Mouse (Mus musculus): Measurements from ENCODE around the gene Nav1. TPM values are rescaled to one million over a fixed set of nuclear protein-coding genes. Genes with fewer than 3 reads are reported as not detected.

Gene Nav1
- polyA plus RNA-seq, 1 experiment from 2014 or later: 15.0 TPM

DNA sequence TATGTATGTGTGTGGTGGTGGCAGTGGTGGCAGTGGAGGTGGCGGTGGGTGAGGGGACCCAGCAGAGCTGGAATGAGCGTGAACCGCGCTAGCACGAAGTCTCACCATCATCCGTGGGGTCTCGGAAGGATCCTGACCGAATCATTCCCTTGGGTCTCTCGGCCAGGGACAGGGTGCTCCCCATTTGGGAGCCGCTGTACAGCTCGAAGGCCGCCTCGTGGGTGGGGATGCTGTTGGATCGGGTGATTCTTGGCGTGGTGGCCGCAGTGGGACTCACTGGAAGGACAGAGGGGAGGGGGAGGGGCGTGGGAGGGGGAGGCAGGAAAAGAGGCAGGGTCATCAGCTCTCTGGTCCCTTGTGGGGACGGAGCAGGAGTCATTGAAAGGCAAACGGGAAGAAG lies 141.4 kb downstream of the Nav1 start:
- Histone ChIP-seq H3K27ac (no peak overlapping the region), H3K9ac (no peak overlapping the region), H3K36me3 (peaks cover 75% of the 10 kb centered on the region), H3K27me3 (no peaks in the 10 kb centered on the region), H3K4me3 (no peak overlapping the region), H3K4me1 (peaks cover 9% of the 10 kb centered on the region; the same call in 1 of the 2 replicates), H3K4me2 (replicated peaks) (no peak overlapping the region), H3K9me3 (no peaks in the 10 kb centered on the region)
- 91% methylated on average over 19 of the region's 19 CpGs for WGBS
- ATAC-seq (ENCODE audit: low FRiP score, low read depth): no peak

DNA sequence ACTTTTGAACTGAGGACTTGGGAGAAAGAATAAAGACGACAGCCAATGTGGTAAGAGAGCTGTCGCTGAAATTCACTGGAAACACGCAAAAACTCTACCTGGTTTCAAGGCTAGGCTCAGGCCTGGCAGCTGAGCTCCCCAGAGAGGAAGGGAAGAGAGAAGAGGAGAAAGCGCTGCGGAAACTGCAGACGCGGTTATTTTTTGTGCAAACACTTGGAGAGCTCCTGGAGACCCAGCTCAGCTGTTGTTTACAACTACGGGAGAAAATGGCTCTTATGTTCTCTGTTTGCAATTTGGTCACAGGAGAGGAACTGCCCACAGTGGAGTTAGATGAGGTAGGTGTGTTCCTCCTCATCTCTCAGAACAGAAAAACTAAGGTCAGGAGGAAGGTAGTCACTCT lies 144.4 kb downstream of the Nav1 start:
- no peaks in the 10 kb centered on the region for H3K27me3 ChIP-seq
- no peak overlapping the region for H3K4me3 ChIP-seq
- 66% methylated on average over 8 of the region's 8 CpGs for WGBS
- no peak for ATAC-seq (ENCODE audit: low FRiP score, low read depth)
- no peaks in the 10 kb centered on the region for H3K9me3 ChIP-seq
- H3K9ac ChIP-seq: no peak overlapping the region
- H3K4me1 ChIP-seq: peaks cover 9% of the 10 kb centered on the region; the same call in 1 of the 2 replicates
- no peak overlapping the region for H3K27ac ChIP-seq
- H3K36me3 ChIP-seq: peaks cover 79% of the 10 kb centered on the region
- no peak overlapping the region for H3K4me2 ChIP-seq (replicated peaks)

DNA sequence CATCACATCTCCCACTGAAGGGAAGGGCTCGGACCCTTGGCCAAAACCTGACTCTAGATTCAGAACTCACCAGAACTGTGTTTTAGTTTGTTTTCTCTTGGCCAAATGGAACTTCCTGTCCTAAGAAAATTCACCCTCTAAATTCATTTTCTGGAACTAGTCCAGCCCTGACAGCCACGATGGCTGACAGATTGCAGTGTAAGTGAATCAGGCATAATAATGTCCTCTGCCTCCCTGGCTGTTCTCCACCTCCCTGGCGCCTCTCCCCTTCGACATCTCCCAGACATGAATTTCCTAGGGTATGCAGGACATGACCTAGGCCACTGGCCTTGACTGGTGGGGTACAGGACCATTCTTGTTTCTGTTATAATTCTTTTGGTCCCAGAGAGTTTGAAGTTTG lies 144.8 kb downstream of the Nav1 start:
- peaks cover 9% of the 10 kb centered on the region; the same call in 1 of the 2 replicates for H3K4me1 ChIP-seq
- H3K9me3 ChIP-seq: no peaks in the 10 kb centered on the region
- H3K4me2 ChIP-seq (replicated peaks): no peak overlapping the region
- no peaks in the 10 kb centered on the region for H3K27me3 ChIP-seq
- H3K27ac ChIP-seq: no peak overlapping the region
- no peak overlapping the region for H3K9ac ChIP-seq
- 78% methylated on average over 4 of the region's 4 CpGs for WGBS
- no peak overlapping the region for H3K4me3 ChIP-seq
- peaks cover 79% of the 10 kb centered on the region for H3K36me3 ChIP-seq
- ATAC-seq (ENCODE audit: low FRiP score, low read depth): no peak

DNA sequence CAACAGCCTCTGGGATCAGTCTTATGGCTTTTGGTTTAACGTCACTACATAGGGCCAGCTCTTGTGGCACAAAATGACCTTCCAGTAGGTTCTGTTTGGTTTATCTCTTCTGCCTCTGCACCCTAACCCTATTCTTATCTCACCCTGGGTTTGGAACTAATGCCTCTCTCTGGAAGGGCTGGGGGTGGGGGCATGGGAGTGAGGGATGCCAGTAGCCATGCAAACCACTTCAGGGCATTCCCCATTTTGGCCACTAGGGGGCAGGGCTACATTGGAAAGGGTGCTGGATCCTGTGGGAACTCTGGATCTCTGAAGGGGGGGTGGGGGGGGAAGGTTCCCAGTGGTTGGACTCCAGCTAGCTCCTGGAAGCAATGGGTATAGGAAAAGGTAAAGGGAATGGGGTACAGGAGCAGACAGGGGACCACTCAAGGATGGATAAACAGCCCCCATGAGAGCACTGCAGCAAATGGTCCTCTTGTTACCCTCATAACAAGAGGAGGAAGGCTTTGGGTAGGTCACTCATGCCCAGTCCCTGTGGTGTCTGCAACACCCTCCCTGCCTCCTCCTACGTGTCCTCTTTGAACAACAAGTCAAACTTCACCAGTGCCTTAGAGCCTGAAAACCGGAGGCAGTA lies 145.9 kb downstream of the Nav1 start:
- ATAC-seq (ENCODE audit: low FRiP score, low read depth): no peak
- H3K4me1 ChIP-seq: peaks cover 9% of the 10 kb centered on the region; the same call in 1 of the 2 replicates
- no peak overlapping the region for H3K27ac ChIP-seq
- whole genome bisulfite sequencing: 81% methylated on average over 3 of the region's 3 CpGs
- H3K4me3 ChIP-seq: no peak overlapping the region
- no peaks in the 10 kb centered on the region for H3K27me3 ChIP-seq
- H3K36me3 ChIP-seq: peaks cover 79% of the 10 kb centered on the region
- H3K4me2 ChIP-seq (replicated peaks): no peak overlapping the region
- no peaks in the 10 kb centered on the region for H3K9me3 ChIP-seq
- H3K9ac ChIP-seq: no peak overlapping the region

DNA sequence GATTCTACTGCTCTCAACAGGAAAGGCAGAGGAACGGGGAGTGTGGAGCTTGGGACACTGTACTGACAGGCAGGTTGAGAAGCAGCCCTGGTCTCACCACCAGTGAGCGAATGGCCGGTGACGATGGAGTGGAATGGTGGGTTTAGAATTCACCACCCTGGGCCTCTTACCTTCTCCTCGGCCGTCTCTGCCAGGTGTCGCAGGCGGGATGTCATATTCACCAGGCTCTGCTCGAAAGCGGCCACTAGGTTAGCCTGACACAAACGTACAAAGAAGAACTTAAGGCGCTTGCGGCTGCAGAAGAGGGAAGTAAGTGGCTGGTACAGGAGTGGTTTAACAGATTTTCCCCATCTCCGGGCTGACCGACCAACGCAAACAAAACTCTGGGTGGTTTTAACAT lies 146.6 kb downstream of the Nav1 start:
- Histone ChIP-seq H3K4me2 (replicated peaks) (no peak overlapping the region), H3K9ac (no peak overlapping the region), H3K4me3 (no peak overlapping the region), H3K27ac (no peak overlapping the region), H3K9me3 (no peaks in the 10 kb centered on the region), H3K4me1 (peaks cover 9% of the 10 kb centered on the region; the same call in 1 of the 2 replicates), H3K36me3 (peaks cover 77% of the 10 kb centered on the region), H3K27me3 (no peaks in the 10 kb centered on the region)
- ATAC-seq (ENCODE audit: low FRiP score, low read depth): no peak
- WGBS: 92% methylated on average over 16 of the region's 16 CpGs

GRCm38 (mm10) chr1:135457860-135458259 lies 149.2 kb downstream of the Nav1 start:
- Histone ChIP-seq H3K27ac (no peak overlapping the region), H3K36me3 (peaks cover 77% of the 10 kb centered on the region), H3K27me3 (no peaks in the 10 kb centered on the region), H3K4me3 (no peak overlapping the region), H3K9ac (no peak overlapping the region), H3K4me2 (replicated peaks) (no peak overlapping the region), H3K4me1 (peaks cover 6% of the 10 kb centered on the region; the same call in 1 of the 2 replicates), H3K9me3 (no peaks in the 10 kb centered on the region)
- WGBS: 88% methylated on average over 5 of the region's 5 CpGs
- ATAC-seq (ENCODE audit: low FRiP score, low read depth): no peak

DNA sequence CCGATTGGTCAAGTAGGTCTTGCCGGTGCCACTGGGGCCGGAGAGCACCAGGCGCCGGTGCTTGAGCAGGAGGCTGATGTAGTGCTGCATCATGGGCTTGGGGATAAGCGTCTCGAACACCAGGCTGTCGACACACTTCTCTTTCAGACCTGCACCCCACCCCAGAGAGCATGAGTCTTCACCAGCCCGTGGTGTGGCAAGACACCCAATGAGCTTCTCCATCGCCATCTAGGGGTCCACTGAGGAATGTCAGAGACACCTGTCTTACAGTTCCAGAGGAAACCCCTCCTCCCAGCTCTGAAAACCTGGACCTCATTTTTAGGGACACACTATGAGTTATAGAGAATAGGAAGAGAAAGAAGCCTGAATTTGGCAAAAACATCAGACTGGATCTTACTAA lies 154.8 kb downstream of the Nav1 start:
- Histone ChIP-seq H3K27me3 (no peaks in the 10 kb centered on the region), H3K9me3 (no peaks in the 10 kb centered on the region), H3K4me3 (no peak overlapping the region), H3K27ac (no peak overlapping the region), H3K4me2 (replicated peaks) (no peak overlapping the region), H3K9ac (no peak overlapping the region), H3K4me1 (no peaks in the 10 kb centered on the region), H3K36me3 (peaks cover 82% of the 10 kb centered on the region)
- no peak for ATAC-seq (ENCODE audit: low FRiP score, low read depth)
- 71% methylated on average over 10 of the region's 10 CpGs for WGBS

DNA sequence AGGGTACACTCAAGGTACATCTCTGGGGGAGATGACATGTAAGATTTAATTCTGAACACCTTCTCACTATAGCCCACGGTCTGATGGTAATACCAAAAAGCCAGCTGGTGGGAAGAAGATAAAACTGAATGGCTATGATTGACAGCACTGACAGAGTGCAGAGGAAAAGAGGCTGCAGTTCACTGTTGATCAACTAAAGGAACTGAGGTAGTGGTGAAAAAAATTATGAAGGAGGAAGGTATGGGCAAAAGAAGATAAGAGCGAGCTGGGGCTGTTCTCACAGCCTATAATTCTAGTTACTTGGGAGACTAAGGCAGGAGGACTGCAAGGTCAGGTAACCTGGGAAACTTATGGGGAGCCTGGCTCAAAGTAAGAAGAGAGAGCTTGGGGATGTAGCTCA lies 155.7 kb downstream of the Nav1 start:
- Histone ChIP-seq H3K27ac (no peak overlapping the region), H3K4me2 (replicated peaks) (no peak overlapping the region), H3K27me3 (no peaks in the 10 kb centered on the region), H3K36me3 (peaks cover 74% of the 10 kb centered on the region), H3K4me1 (no peaks in the 10 kb centered on the region), H3K9me3 (no peaks in the 10 kb centered on the region), H3K9ac (no peak overlapping the region), H3K4me3 (no peak overlapping the region)
- no peak for ATAC-seq (ENCODE audit: low FRiP score, low read depth)
- WGBS: 97% methylated on average over 2 of the region's 2 CpGs

- Histone ChIP-seq H3K9ac (no peak overlapping the region), H3K4me1 (no peaks in the 10 kb centered on the region), H3K36me3 (peaks cover 69% of the 10 kb centered on the region), H3K27me3 (no peaks in the 10 kb centered on the region), H3K27ac (no peak overlapping the region), H3K4me2 (replicated peaks) (no peak overlapping the region), H3K9me3 (no peaks in the 10 kb centered on the region), H3K4me3 (no peak overlapping the region)
- WGBS: 91% methylated on average over 8 of the region's 8 CpGs
- ATAC-seq (ENCODE audit: low FRiP score, low read depth): no peak
Measured at GRCm38 (mm10) chr1:135449876-135450275, 157.2 kb downstream of the Nav1 start.

GRCm38 (mm10) chr1:135448940-135449339 lies 158.2 kb downstream of the Nav1 start:
- WGBS: 95% methylated on average over 5 of the region's 5 CpGs
- no peaks in the 10 kb centered on the region for H3K4me1 ChIP-seq

GRCm38 (mm10) chr1:135443506-135443905 lies 163.6 kb downstream of the Nav1 start:
- ATAC-seq (ENCODE audit: low FRiP score, low read depth): no peak
- WGBS: 94% methylated on average over 12 of the region's 12 CpGs
- Histone ChIP-seq H3K9ac (no peak overlapping the region), H3K27ac (no peak overlapping the region), H3K27me3 (no peaks in the 10 kb centered on the region), H3K9me3 (no peaks in the 10 kb centered on the region), H3K4me3 (no peak overlapping the region), H3K36me3 (peaks cover 66% of the 10 kb centered on the region), H3K4me1 (no peaks in the 10 kb centered on the region), H3K4me2 (replicated peaks) (no peak overlapping the region)

More at GRCm38 (mm10) chr1:135448940-135449339, 158.2 kb downstream of the Nav1 start:
- Histone ChIP-seq H3K36me3 (peaks cover 62% of the 10 kb centered on the region), H3K27ac (no peak overlapping the region), H3K27me3 (no peaks in the 10 kb centered on the region), H3K4me3 (no peak overlapping the region), H3K9me3 (no peaks in the 10 kb centered on the region), H3K4me2 (replicated peaks) (no peak overlapping the region), H3K9ac (no peak overlapping the region)
- no peak for ATAC-seq (ENCODE audit: low FRiP score, low read depth)

- 95% methylated on average over 3 of the region's 3 CpGs for WGBS
- no peaks in the 10 kb centered on the region for H3K4me1 ChIP-seq
- H3K27me3 ChIP-seq: no peaks in the 10 kb centered on the region
- H3K4me2 ChIP-seq (replicated peaks): no peak overlapping the region
- H3K27ac ChIP-seq: no peak overlapping the region
- no peak overlapping the region for H3K4me3 ChIP-seq
- no peak for ATAC-seq (ENCODE audit: low FRiP score, low read depth)
- H3K9ac ChIP-seq: no peak overlapping the region
- peaks cover 66% of the 10 kb centered on the region for H3K36me3 ChIP-seq
- no peaks in the 10 kb centered on the region for H3K9me3 ChIP-seq
Measured at GRCm38 (mm10) chr1:135441861-135442260, 165.2 kb downstream of the Nav1 start.

DNA sequence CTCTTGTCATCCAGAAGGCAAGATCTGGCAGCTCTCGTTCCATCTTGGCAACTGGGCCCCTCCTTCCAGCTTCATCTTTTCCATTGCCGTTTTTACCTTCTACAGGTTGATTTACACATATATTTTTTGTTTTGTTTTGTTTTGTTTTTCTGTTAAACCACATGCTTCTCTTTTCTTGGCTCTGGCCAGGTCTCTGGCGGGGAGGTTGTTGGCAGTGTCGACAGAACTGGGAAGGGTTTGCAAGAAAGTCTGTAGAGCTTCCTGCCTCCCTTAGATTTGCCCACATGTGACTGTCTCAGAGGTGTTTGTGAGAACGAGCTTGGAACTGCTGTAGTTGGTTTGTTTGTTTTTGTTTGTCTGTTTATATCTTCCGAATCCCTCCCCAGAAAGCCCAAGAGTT lies 166.1 kb downstream of the Nav1 start:
- no peak for ATAC-seq (ENCODE audit: low FRiP score, low read depth)
- H3K27ac ChIP-seq: no peak overlapping the region
- peaks cover 62% of the 10 kb centered on the region for H3K36me3 ChIP-seq
- H3K27me3 ChIP-seq: no peaks in the 10 kb centered on the region
- H3K4me2 ChIP-seq (replicated peaks): no peak overlapping the region
- H3K4me1 ChIP-seq: peaks cover 4% of the 10 kb centered on the region
- no peak overlapping the region for H3K4me3 ChIP-seq
- no peaks in the 10 kb centered on the region for H3K9me3 ChIP-seq
- 89% methylated on average over 6 of the region's 6 CpGs for WGBS
- no peak overlapping the region for H3K9ac ChIP-seq

All from limb, embryonic 13.5 days (tissue).